Mouse (Mus musculus) midbrain, embryonic 15.5 days (tissue): ENCODE results near the gene Kmt2d. TPM values are rescaled to one million over a fixed set of nuclear protein-coding genes. Genes with fewer than 3 reads are reported as not detected.

Experiments
- ATAC-seq: fragments of 200-750 bp; cut with Nextera tagmentation; replicated peaks from 2 replicates; pipeline ENCODE4 v1.8.0; 2017; ENCODE audit warnings: moderate TSS enrichment
- H3K27ac ChIP-seq: fragments of 300-500 bp; sonication (generic); 2 replicates; pipeline ENCODE4 v1.5.1; 2015; ENCODE audit warnings: mild to moderate bottlenecking, inconsistent platforms
- H3K27me3 ChIP-seq: fragments of 300-500 bp; sonication (generic); replicated peaks from 2 replicates; pipeline ENCODE4 v1.6.1; 2015; ENCODE audit warnings: inconsistent platforms
- H3K36me3 ChIP-seq: fragments of 300-500 bp; sonication (generic); replicated peaks from 2 replicates; pipeline ENCODE4 v1.6.1; 2015; ENCODE audit warnings: inconsistent platforms
- H3K4me1 ChIP-seq: fragments of 300-500 bp; sonication (generic); 2 replicates; pipeline ENCODE4 v1.6.1; 2015; ENCODE audit warnings: inconsistent platforms
- H3K4me2 ChIP-seq: fragments of 300-500 bp; sonication (generic); 2 replicates; pipeline ENCODE4 v1.6.1; 2015; ENCODE audit warnings: inconsistent platforms, mild to moderate bottlenecking, moderate library complexity
- H3K4me3 ChIP-seq: fragments of 300-500 bp; sonication (generic); 2 replicates; pipeline ENCODE4 v1.5.1; 2015; ENCODE audit warnings: mild to moderate bottlenecking, inconsistent platforms
- H3K9ac ChIP-seq: fragments of 300-500 bp; sonication (generic); 2 replicates; pipeline ENCODE4 v1.6.1; 2015; ENCODE audit warnings: mild to moderate bottlenecking, inconsistent platforms
- H3K9me3 ChIP-seq: fragments of 300-500 bp; sonication (generic); 2 replicates; pipeline ENCODE4 v1.6.1; 2016; ENCODE audit warnings: inconsistent platforms
- WGBS: fragments of 180-500 bp; shearing (Covaris S2); methylation state at CpG from one replicate; pipeline ENCODE4 v1.1.7; 2015; ENCODE audit warnings: mixed read lengths; 5-methylcytosine and 5-hydroxymethylcytosine counted together
- polyA plus RNA-seq: library from polyadenylated mRNA; unstranded; fragments of >200 nt; fragmentation: Nextera tagmentation; extraction: Ambion mirVana; gene quantifications from 2 replicates; pipeline ENCODE4 v1.2.1, GENCODE M21; 2015

The Kmt2d gene
- polyA plus RNA-seq, 1 experiment from 2014 or later: 13.5 TPM

DNA sequence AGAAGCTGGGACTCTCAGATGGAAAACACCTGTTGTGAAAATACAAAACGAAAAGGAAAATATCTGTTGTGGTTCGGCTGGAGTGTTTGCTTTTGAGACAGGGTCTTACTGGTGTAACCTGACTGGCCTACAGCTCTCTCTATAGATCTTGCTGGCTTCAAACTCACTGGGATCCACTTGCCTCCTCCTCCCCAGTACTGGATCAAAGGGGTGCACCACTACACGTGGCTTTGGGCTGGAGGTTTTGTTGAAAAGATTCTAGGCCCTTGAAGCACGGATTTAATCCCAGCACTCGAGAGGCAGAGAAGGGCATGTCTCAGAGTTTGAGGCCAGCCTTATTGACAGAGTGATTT, 10.6 kb upstream of the Kmt2d start:
- Histone ChIP-seq H3K36me3 (no peaks in the 10 kb centered on the region), H3K9me3 (no peaks in the 10 kb centered on the region), H3K27me3 (no peaks in the 10 kb centered on the region), H3K27ac (peak overlapping the region; percentile 88), H3K4me3 (peak overlapping the region; percentile 84), H3K9ac (peak overlapping the region; percentile 11; the same call in 1 of the 2 replicates), H3K4me2 (peak overlapping the region; percentile 87), H3K4me1 (peaks cover 23% of the 10 kb centered on the region)
- 3% methylated on average over 5 of the region's 5 CpGs for WGBS
- peak; percentile 51 for ATAC-seq

DNA sequence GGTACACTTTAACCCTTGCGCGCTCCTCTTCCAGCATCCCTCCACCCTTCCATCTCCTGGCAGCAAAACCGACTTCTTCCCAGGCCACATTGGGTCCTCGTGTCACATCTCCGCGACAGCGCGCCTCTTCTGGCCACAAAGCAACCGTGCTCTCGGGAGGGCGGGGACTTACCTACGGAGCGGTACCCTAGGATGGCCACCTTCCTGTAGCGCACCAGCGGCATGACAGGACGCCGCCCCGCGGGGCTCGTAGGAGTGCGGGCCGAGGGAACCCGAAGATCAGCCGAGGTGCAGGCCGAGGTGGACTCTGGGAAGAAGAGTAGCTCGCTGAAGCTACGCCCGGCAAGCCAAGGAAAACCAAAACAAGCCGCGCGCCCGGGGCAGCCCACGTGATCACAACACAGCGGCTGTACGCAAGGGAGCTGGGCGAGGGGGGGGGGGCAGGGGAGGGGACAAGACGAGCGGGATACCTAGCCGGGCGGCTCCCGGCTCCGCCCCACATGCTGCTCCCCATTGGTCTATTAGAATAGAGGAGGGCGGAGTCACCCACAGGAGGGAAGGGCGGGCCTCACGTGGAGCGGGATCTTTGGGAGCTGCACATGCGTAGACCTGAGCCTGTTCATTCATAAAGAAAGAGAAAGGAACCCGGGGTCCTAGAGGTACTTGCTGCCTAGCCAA, 10.1 kb upstream of the Kmt2d start:
- Histone ChIP-seq H3K9me3 (no peaks in the 10 kb centered on the region), H3K4me3 (peak overlapping the region; percentile 84), H3K9ac (peak overlapping the region; percentile 77), H3K27ac (peak overlapping the region; percentile 88), H3K27me3 (no peaks in the 10 kb centered on the region), H3K4me1 (peaks cover 23% of the 10 kb centered on the region), H3K4me2 (peak overlapping the region; percentile 87), H3K36me3 (no peaks in the 10 kb centered on the region)
- WGBS: under 1% methylated on average over 48 of the region's 48 CpGs
- ATAC-seq: peak; percentile 96

DNA sequence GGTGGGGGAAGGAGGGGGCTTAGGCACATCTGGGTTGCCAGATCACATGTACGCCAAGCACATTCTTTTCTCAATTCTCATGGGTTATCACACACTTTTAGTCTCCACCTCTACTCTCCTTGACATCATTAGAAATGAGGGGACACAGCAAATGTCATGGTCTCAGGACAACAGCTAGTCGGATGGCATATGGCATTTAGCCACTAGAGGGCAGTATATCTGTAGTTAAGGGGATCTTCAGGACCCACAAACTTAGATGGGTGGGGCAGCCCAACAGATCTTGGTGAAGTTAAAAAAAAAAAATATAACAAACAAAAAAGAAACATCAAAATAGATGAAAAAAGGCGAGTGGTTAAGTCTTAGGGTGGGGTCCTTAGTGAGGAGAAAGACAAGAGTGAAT, 6.3 kb upstream of the Kmt2d start:
- no peak overlapping the region for H3K4me2 ChIP-seq
- peaks cover 34% of the 10 kb centered on the region for H3K4me1 ChIP-seq
- no peaks in the 10 kb centered on the region for H3K9me3 ChIP-seq
- H3K9ac ChIP-seq: no peak overlapping the region
- H3K4me3 ChIP-seq: no peak overlapping the region
- 18% methylated on average over 3 of the region's 3 CpGs for WGBS
- no peak overlapping the region for H3K27ac ChIP-seq
- no peaks in the 10 kb centered on the region for H3K27me3 ChIP-seq
- ATAC-seq: no peak
- H3K36me3 ChIP-seq: no peaks in the 10 kb centered on the region

DNA sequence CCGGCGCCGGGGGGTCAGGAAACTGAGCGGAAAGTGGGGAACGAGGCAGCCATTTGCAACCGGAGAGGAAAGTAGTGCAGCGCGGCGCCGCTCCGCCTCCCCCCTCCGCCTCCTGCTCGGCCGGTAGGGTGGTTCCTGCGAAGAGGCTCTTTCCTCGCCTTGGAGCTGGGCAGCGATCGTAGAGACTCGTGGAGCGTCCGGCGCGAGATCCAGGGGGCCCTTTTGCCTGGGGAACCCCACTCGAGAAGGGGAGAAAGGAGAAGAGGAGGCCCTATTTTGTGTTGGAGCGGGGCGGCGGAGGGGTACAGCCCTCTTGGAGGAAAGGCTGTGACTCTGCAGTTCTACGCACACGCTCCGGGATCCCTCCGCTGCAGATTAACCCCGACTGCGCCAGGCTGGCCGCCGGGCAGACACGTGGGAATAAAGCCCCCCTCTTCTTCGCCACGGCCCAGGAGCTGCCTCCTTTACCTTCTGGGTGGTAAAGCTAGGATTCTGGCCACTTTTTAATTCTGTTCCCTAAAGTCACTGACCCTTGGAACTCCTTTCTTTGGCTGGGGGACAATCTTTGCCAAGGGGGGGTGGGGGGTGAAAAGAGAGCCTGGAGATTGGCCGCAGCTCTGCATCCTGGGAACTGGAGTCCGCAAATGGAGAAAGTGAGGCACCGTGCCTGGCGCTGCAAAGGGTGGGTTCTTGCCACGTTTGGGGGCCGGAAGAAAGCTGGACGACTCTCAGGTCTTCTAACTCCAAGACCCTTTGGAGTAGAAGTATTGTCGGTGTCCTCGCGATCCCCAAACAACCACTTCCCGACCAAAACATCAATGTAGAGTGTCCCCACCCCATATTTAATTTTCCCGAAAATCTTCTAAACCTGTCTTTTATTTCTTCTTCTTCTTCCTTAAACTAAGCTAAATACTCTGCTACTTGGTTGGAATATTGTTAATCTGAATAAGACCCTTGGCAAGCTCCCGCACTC, 1.2 kb upstream of the Kmt2d start:
- H3K4me1 ChIP-seq: peaks cover 47% of the 10 kb centered on the region
- ATAC-seq: peak; percentile 87
- 1% methylated on average over 50 of the region's 51 CpGs for WGBS
- peak overlapping the region; percentile 98 for H3K27ac ChIP-seq
- peak overlapping the region; percentile 96 for H3K4me3 ChIP-seq
- H3K27me3 ChIP-seq: no peaks in the 10 kb centered on the region
- no peaks in the 10 kb centered on the region for H3K36me3 ChIP-seq
- peak overlapping the region; percentile 93 for H3K9ac ChIP-seq
- no peaks in the 10 kb centered on the region for H3K9me3 ChIP-seq
- H3K4me2 ChIP-seq: peak overlapping the region; percentile 99

DNA sequence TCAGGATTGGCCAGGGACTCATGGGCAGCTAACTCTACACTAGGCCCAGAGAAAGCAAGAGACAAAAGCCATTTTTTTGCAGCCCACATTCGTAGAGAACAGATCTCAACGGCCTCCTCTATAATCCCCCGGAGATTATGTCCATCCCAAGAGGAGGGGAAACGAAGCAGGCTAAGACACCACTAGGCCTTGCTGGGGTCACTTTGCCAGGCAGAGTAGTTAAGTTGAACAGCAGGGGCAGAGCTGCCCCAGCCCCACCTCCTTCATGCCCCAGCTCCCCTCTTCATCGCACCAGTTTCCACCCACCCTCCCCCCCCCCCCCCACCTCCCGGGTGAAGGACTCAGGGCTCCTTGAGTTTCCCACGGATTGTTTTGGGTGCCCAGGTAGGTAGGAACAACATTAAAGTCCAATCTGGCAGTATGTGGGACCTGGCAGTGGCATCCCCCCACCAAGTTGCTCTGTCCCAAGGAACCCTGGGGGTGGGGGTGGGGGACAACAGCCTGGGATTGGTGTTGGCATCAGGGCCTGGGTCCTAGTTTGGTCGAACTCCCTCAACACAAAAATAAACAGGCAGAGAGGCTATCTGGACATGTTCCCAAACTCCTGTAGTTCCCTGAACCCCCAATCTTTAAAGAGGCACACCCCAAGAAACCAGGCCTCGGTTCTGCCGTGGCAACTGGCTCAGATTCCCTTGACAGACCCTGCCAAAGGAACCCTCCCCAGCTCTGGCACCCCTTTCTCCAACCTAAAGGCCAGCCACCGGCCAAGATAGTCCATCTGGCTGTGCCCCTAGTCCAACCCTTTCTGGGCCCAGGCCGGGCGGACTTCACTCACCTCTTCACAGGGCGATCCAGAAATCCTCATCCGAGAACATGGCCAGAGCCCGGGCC, 580 bp downstream of the Kmt2d start:
- 0% methylated on average over 16 of the region's 16 CpGs for WGBS
- H3K9ac ChIP-seq: peak overlapping the region; percentile 93
- ATAC-seq: no peak
- peak overlapping the region; percentile 99 for H3K4me2 ChIP-seq
- H3K27ac ChIP-seq: peak overlapping the region; percentile 98
- peaks cover 53% of the 10 kb centered on the region for H3K4me1 ChIP-seq
- no peaks in the 10 kb centered on the region for H3K9me3 ChIP-seq
- peaks cover 8% of the 10 kb centered on the region; the same call in 1 of the 2 replicates for H3K36me3 ChIP-seq
- no peaks in the 10 kb centered on the region for H3K27me3 ChIP-seq
- peak overlapping the region; percentile 96 for H3K4me3 ChIP-seq

DNA sequence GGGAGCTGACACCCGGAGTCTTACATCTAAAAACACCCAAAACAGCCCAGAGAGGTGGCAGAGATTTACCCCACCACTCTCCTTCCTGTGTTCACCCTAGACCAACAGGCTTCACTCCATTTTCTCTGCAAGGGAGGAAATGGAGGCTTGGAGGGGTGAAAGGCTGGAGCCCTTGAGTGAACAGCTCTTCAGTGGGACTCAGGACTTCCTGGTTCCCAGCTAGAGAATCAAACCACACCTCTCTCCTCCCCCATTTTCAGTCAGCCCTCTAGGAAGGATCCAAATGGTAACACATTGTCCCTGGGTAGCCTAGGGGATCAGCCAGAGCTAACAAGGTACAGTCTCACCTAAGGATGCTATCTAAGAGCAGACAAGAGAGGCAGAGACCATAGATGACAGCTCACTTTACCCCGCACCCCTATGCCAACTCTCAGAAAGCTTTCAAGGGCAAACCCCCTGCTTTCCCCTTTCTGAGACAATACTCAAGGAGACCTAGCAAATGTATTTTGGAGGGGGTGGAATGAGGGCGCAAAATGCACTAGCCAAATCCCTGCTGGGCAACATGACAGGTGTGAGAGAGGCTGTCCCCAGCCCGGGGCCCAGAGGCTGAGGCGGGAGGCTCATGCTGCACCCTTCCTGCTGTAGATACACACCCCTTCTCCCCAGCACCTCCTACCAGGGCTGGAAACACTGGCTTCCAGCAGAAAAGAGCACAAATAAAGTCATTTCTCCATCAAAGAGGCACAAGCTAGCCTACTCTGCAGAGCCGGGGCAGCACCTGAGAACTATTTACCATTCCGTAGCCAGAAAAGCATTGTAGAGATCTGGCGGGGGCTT, 1.4 kb downstream of the Kmt2d start:
- H3K36me3 ChIP-seq: peaks cover 15% of the 10 kb centered on the region
- peak overlapping the region; percentile 96 for H3K4me3 ChIP-seq
- H3K4me2 ChIP-seq: peak overlapping the region; percentile 99
- no peak for ATAC-seq
- no peaks in the 10 kb centered on the region for H3K9me3 ChIP-seq
- peak overlapping the region; percentile 93 for H3K9ac ChIP-seq
- peak overlapping the region; percentile 49 for H3K27ac ChIP-seq
- no peaks in the 10 kb centered on the region for H3K27me3 ChIP-seq
- 10% methylated on average over 8 of the region's 8 CpGs for WGBS
- H3K4me1 ChIP-seq: peaks cover 53% of the 10 kb centered on the region

DNA sequence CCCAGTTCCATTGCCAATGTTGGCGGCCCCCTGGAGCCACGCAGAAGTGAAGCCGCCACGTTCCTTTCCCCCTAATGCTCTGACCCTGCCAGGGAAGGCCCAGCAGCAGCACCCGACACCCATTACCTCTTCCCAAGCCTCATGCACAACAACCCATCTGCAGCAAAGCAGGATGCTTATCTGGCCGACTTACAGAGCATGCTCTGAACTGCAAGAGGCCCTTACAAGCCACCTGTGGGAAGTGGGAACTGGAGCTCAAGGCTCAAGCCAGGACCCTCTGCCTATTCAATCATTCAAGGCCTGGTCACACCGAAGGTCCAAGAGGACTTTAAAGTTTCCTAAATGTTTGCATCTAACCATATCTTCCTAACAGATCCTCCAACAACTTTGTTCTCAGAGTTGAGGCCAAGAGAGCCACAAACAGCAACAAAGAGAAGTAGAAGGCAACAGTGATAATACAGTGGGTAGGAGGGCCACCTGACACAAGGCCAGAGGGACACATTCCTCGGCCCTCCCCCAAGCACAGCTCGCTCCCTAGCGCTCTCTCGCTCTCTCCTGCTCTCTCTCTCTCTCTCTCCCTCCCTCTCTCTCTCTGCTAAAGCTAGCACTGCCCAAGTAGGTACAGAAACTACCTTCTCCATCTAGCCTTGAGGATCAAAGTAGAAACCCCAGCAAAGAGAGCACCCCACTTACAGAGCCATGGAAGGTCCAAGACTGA, 2.5 kb downstream of the Kmt2d start:
- no peak for ATAC-seq
- no peak overlapping the region for H3K27ac ChIP-seq
- WGBS: 26% methylated on average over 11 of the region's 11 CpGs

DNA sequence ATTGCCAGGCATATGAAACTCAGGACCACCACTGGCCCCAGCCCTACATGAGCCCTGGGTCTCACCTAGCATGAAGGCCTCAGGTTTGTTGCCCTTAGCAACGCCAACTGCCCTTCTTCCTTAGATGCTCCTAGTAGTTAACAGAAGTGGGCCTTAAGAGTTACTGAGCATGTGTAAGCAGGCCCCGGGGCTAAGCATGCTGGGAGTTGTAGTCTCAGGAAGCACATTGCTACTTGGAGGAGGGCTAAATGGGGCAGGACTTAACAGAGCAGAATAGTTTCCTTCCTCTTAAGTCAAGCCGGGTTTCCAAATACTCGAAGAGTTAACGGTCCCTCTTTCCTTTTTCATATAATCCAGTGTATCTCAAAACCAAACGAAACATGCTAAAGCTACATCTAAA, 3.7 kb downstream of the Kmt2d start:
- no peak overlapping the region for H3K9ac ChIP-seq

More for the DNA sequence above, 2.5 kb downstream of the Kmt2d start:
- peak overlapping the region; percentile 99 for H3K4me2 ChIP-seq
- H3K4me3 ChIP-seq: peak overlapping the region; percentile 96
- peaks cover 53% of the 10 kb centered on the region for H3K4me1 ChIP-seq
- peaks cover 24% of the 10 kb centered on the region for H3K36me3 ChIP-seq
- peak overlapping the region; percentile 93 for H3K9ac ChIP-seq
- no peaks in the 10 kb centered on the region for H3K27me3 ChIP-seq
- H3K9me3 ChIP-seq: no peaks in the 10 kb centered on the region

DNA sequence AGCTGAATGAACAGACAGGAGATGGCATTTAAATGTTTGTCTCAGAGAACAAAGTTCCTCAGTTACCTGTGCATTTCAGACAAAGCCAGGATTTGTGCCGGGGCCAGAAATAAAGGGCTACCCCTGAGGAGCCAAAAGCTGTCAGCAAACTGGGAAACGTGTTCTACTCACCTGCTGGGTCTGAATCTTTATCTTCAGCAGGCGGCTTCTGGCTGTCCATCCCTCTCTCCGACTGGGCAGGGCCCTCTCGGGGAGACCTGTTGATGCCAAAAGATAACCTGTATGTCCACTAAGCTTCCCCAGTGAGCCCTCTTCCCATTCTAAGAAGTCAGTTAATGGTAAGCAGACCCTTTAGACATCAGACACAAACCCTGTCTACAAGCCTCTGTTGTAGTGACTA, 4.5 kb downstream of the Kmt2d start:
- Histone ChIP-seq H3K9me3 (no peaks in the 10 kb centered on the region), H3K4me1 (peaks cover 42% of the 10 kb centered on the region), H3K4me3 (no peak overlapping the region), H3K4me2 (no peak overlapping the region), H3K27ac (no peak overlapping the region), H3K9ac (no peak overlapping the region), H3K36me3 (peaks cover 44% of the 10 kb centered on the region), H3K27me3 (no peaks in the 10 kb centered on the region)
- ATAC-seq: no peak
- WGBS: 85% methylated on average over 5 of the region's 5 CpGs

More for the DNA sequence above, 3.7 kb downstream of the Kmt2d start:
- 67% methylated on average over 6 of the region's 6 CpGs for WGBS
- Histone ChIP-seq H3K4me3 (peak overlapping the region; percentile 96), H3K36me3 (peaks cover 35% of the 10 kb centered on the region), H3K9me3 (no peaks in the 10 kb centered on the region), H3K4me2 (peak overlapping the region; percentile 99), H3K4me1 (peaks cover 42% of the 10 kb centered on the region), H3K27ac (no peak overlapping the region), H3K27me3 (no peaks in the 10 kb centered on the region)
- no peak for ATAC-seq

DNA sequence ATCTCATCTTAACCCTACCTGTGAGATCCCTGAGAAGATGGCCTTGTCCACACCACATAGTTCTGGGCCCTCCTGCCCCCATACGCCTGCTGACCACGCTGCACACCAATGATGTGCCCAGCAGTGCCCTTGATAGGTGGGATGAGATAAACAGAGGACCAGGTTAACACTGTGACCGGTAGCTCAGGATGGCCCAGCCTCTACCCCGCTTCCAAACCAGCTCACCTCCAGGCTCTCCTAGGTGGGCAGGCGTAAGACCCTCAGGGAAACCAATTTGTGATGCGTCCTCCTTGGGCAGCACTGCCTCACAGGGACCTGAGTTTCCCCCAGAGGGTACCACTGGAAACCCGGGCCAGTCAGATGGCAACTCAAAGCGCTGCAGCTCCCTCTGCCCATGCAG, 5.2 kb downstream of the Kmt2d start:
- Histone ChIP-seq H3K9ac (no peak overlapping the region), H3K4me3 (no peak overlapping the region), H3K4me1 (peaks cover 42% of the 10 kb centered on the region), H3K36me3 (peaks cover 51% of the 10 kb centered on the region), H3K27me3 (no peaks in the 10 kb centered on the region), H3K9me3 (no peaks in the 10 kb centered on the region), H3K27ac (no peak overlapping the region), H3K4me2 (no peak overlapping the region)
- 92% methylated on average over 8 of the region's 8 CpGs for WGBS
- ATAC-seq: no peak

DNA sequence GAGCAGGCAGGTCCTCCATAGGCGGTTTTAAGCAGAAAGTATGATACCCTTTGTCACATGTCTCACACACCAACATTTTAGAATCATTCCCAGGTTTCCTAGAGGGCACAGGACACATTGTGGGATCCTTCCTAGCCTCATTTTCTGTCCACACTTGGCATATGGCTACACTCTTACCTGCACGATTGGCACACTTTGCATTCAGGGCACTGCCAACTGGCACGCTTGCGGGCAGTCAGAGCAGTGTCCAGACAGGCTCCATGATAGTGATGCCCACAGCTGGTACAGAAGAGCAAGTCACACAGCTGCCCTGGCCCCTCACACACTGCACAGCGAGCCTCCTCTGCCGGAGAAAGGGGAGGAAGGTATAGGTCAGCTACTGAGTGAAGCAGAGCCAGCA, 6.1 kb downstream of the Kmt2d start:
- no peak overlapping the region for H3K4me2 ChIP-seq
- H3K9ac ChIP-seq: no peak overlapping the region
- peaks cover 35% of the 10 kb centered on the region for H3K4me1 ChIP-seq
- 99% methylated on average over 6 of the region's 6 CpGs for WGBS
- H3K9me3 ChIP-seq: no peaks in the 10 kb centered on the region
- peaks cover 59% of the 10 kb centered on the region for H3K36me3 ChIP-seq
- no peak overlapping the region for H3K27ac ChIP-seq
- no peak overlapping the region for H3K4me3 ChIP-seq
- ATAC-seq: no peak
- no peaks in the 10 kb centered on the region for H3K27me3 ChIP-seq
